Comparison of ENCODE assay signal across 8 mouse cellular contexts in the genomic region with DNA sequence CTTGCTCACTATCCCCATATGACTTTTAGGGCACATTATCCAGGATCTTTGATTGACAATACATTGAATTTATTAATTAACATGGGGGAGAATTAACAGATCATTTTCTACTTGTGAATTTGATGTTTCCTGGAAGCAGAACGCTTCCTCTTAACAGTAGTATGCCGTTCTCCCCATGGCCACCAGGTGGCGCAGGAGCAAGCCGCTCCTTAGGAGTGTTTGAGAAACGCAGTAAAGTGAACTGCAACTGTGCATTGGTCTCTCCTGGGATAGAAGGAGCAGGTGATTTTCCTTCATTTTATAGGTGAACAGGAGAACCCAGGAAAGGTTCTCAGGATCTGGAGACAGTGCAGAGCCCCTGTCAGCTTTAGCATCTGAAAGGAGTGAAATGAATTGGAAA. TPM values are rescaled to one million over a fixed set of nuclear protein-coding genes. Genes with fewer than 3 reads are reported as not detected.
DNase-seq lines count a peak whose midpoint lies in the region; ATAC-seq lines count a peak whose summit lies in the region.

No protein-coding gene starts in this region.

- H3K9me3 ChIP-seq in hindbrain, embryonic 11.5 days (ENCODE audit: control insufficient read depth, low read length), result no peaks in the 10 kb centered on the region
- no peaks in the 10 kb centered on the region for H3K9me3 ChIP-seq in hindbrain, embryonic 12.5 days (replicated peaks)
- no peaks in the 10 kb centered on the region for H3K9me3 ChIP-seq in hindbrain, embryonic 14.5 days (ENCODE audit: control insufficient read depth, low read length)
- no peaks in the 10 kb centered on the region for H3K9me3 ChIP-seq in limb, embryonic 10.5 days (replicated peaks)

- H3K4me1 ChIP-seq in hindbrain, embryonic 11.5 days (replicated peaks; ENCODE audit: control insufficient read depth, insufficient read depth, low read length), result no peaks in the 10 kb centered on the region
- 0 out of 2 replicates have a peak, but pooled peaks cover 4% of the 10 kb centered on the region for H3K4me1 ChIP-seq in hindbrain, embryonic 12.5 days
- no peaks in the 10 kb centered on the region for H3K4me1 ChIP-seq in hindbrain, embryonic 14.5 days (replicated peaks; ENCODE audit: control insufficient read depth, insufficient read depth, low read length)
- peaks cover 9% of the 10 kb centered on the region; the same call in 1 of the 2 replicates for H3K4me1 ChIP-seq in limb, embryonic 10.5 days

- no peak overlapping the region for H3K4me3 ChIP-seq in hindbrain, embryonic 11.5 days (ENCODE audit: low read depth, low read length)
- H3K4me3 ChIP-seq in hindbrain, embryonic 12.5 days, result no peak overlapping the region
- no peak overlapping the region for H3K4me3 ChIP-seq in hindbrain, embryonic 14.5 days (replicated peaks; ENCODE audit: low read length)
- H3K4me3 ChIP-seq in limb, embryonic 10.5 days, result no peak overlapping the region

- no peak for ATAC-seq in hindbrain, embryonic 11.5 days (ENCODE audit: low FRiP score)
- ATAC-seq in hindbrain, embryonic 12.5 days (ENCODE audit: low FRiP score), result no peak
- no peak for ATAC-seq in hindbrain, embryonic 14.5 days (ENCODE audit: low FRiP score)
- peak; percentile 72 for ATAC-seq in neutrophil, adult 5-6 weeks (ENCODE audit: extremely low read depth, insufficient number of reproducible peaks, low FRiP score, poor library complexity, severe bottlenecking)

- WGBS in hindbrain, embryonic 11.5 days, result 1% methylated on average over 5 of the region's 5 CpGs
- WGBS in hindbrain, embryonic 12.5 days, result 3% methylated on average over 5 of the region's 5 CpGs
- WGBS in hindbrain, embryonic 14.5 days, result 0% methylated on average over 5 of the region's 5 CpGs
- WGBS in limb, embryonic 10.5 days, result 2% methylated on average over 5 of the region's 5 CpGs

- H3K36me3 ChIP-seq in hindbrain, embryonic 11.5 days (ENCODE audit: control insufficient read depth, insufficient read depth, low read length), result no peaks in the 10 kb centered on the region
- H3K36me3 ChIP-seq in hindbrain, embryonic 12.5 days, result no peaks in the 10 kb centered on the region
- H3K36me3 ChIP-seq in hindbrain, embryonic 14.5 days (replicated peaks; ENCODE audit: control insufficient read depth, insufficient read depth), result no peaks in the 10 kb centered on the region
- no peaks in the 10 kb centered on the region for H3K36me3 ChIP-seq in limb, embryonic 10.5 days

- no peak overlapping the region for H3K9ac ChIP-seq in hindbrain, embryonic 11.5 days (ENCODE audit: low read depth, low read length)
- H3K9ac ChIP-seq in hindbrain, embryonic 12.5 days, result no peak overlapping the region
- no peak overlapping the region for H3K9ac ChIP-seq in hindbrain, embryonic 14.5 days

- no peaks in the 10 kb centered on the region for H3K27me3 ChIP-seq in hindbrain, embryonic 11.5 days (ENCODE audit: control insufficient read depth, insufficient read depth, low read length)
- H3K27me3 ChIP-seq in hindbrain, embryonic 12.5 days, result no peaks in the 10 kb centered on the region
- H3K27me3 ChIP-seq in hindbrain, embryonic 14.5 days (ENCODE audit: control insufficient read depth, insufficient read depth, low read length), result no peaks in the 10 kb centered on the region
- H3K27me3 ChIP-seq in limb, embryonic 10.5 days (ENCODE audit: low read depth, poor library complexity, severe bottlenecking), result no peaks in the 10 kb centered on the region

- H3K4me2 ChIP-seq in hindbrain, embryonic 11.5 days (replicated peaks; ENCODE audit: low read depth, low read length), result no peak overlapping the region
- no peak overlapping the region for H3K4me2 ChIP-seq in hindbrain, embryonic 12.5 days (replicated peaks)
- H3K4me2 ChIP-seq in hindbrain, embryonic 14.5 days (replicated peaks), result no peak overlapping the region

- peak; percentile 87 for DNase-seq in hindbrain, embryonic 11.5 days (ENCODE audit: low spot score)
- peak; percentile 87 for DNase-seq in adrenal gland, postnatal 10 days
- DNase-seq in embryo, embryonic 11.5 days (ENCODE audit: low read depth, low spot score), result peak; percentile 44
- DNase-seq in hindbrain, embryonic 14.5 days (ENCODE audit: low spot score), result peak; percentile 96
- peak; percentile 83 for DNase-seq in limb, embryonic 10.5 days (ENCODE audit: low spot score)
- peak; percentile 84 for DNase-seq in thymus, postnatal 0 days (ENCODE audit: low spot score)

- H3K27ac ChIP-seq in hindbrain, embryonic 11.5 days (ENCODE audit: low read depth, low read length), result no peak overlapping the region
- no peak overlapping the region for H3K27ac ChIP-seq in hindbrain, embryonic 12.5 days
- no peak overlapping the region for H3K27ac ChIP-seq in hindbrain, embryonic 14.5 days
- H3K27ac ChIP-seq in limb, embryonic 10.5 days, result no peak overlapping the region

RNA-seq across cellular contexts. Expression of a gene that starts 10.4 kb away (rescaled TPM):
- 0.29 TPM in 1 of 2 replicates, not detected in the other for polyA plus RNA-seq in hindbrain, embryonic 11.5 days (2014; fragmentation: Nextera tagmentation; extraction: Ambion mirVana)
- polyA plus RNA-seq in hindbrain, embryonic 12.5 days (2016; fragmentation: Nextera tagmentation; extraction: Ambion mirVana), result 0.26 TPM in 1 of 2 replicates, not detected in the other
- under 1 TPM; 0.82 to 0.84 TPM for total RNA-seq in adrenal gland, postnatal 10 days (2021)
- 0.25 and 0.39 TPM in 2 replicates for polyA plus RNA-seq in hindbrain, embryonic 14.5 days (2014; fragmentation: Nextera tagmentation; extraction: Ambion mirVana)
- polyA plus RNA-seq in limb, embryonic 10.5 days (2016; fragmentation: Nextera tagmentation; extraction: Ambion mirVana), result not detected in 2 replicates
- not detected in 2 replicates for total RNA-seq in neutrophil, adult 5-6 weeks (2017)
- 0.15 TPM in 1 of 2 replicates, not detected in the other for polyA plus RNA-seq in thymus, postnatal 0 days (2015; fragmentation: Nextera tagmentation; extraction: Ambion mirVana)

RNA-seq across cellular contexts. Expression of a gene that starts 26.0 kb away (rescaled TPM):
- not detected in 2 replicates for polyA plus RNA-seq in hindbrain, embryonic 11.5 days (2014; fragmentation: Nextera tagmentation; extraction: Ambion mirVana)
- polyA plus RNA-seq in hindbrain, embryonic 12.5 days (2016; fragmentation: Nextera tagmentation; extraction: Ambion mirVana), result not detected in 2 replicates
- not detected for total RNA-seq in adrenal gland, postnatal 10 days (2021)
- not detected in 2 replicates for polyA plus RNA-seq in hindbrain, embryonic 14.5 days (2014; fragmentation: Nextera tagmentation; extraction: Ambion mirVana)
- polyA plus RNA-seq in limb, embryonic 10.5 days (2016; fragmentation: Nextera tagmentation; extraction: Ambion mirVana), result not detected in 2 replicates
- total RNA-seq in neutrophil, adult 5-6 weeks (2017), result not detected in 2 replicates
- 0.96 and 0.99 TPM in 2 replicates for polyA plus RNA-seq in thymus, postnatal 0 days (2015; fragmentation: Nextera tagmentation; extraction: Ambion mirVana)

RNA-seq across cellular contexts. Expression of a gene that starts 29.7 kb away (rescaled TPM):
- polyA plus RNA-seq in hindbrain, embryonic 11.5 days (2014; fragmentation: Nextera tagmentation; extraction: Ambion mirVana), result not detected in 2 replicates
- polyA plus RNA-seq in hindbrain, embryonic 12.5 days (2016; fragmentation: Nextera tagmentation; extraction: Ambion mirVana), result not detected in 2 replicates
- total RNA-seq in adrenal gland, postnatal 10 days (2021), result 1 to 10 TPM in 1 of 2 experiments, under 1 TPM in 1; 0.45 to 1.8 TPM
- not detected in 2 replicates for polyA plus RNA-seq in hindbrain, embryonic 14.5 days (2014; fragmentation: Nextera tagmentation; extraction: Ambion mirVana)
- polyA plus RNA-seq in limb, embryonic 10.5 days (2016; fragmentation: Nextera tagmentation; extraction: Ambion mirVana), result not detected in 2 replicates
- total RNA-seq in neutrophil, adult 5-6 weeks (2017), result not detected in 2 replicates
- not detected in 2 replicates for polyA plus RNA-seq in thymus, postnatal 0 days (2015; fragmentation: Nextera tagmentation; extraction: Ambion mirVana)

RNA-seq across cellular contexts. Expression of a gene that starts 48.4 kb away (rescaled TPM):
- polyA plus RNA-seq in hindbrain, embryonic 11.5 days (2014; fragmentation: Nextera tagmentation; extraction: Ambion mirVana), result not detected in 2 replicates
- polyA plus RNA-seq in hindbrain, embryonic 12.5 days (2016; fragmentation: Nextera tagmentation; extraction: Ambion mirVana), result not detected in 2 replicates
- total RNA-seq in adrenal gland, postnatal 10 days (2021), result not detected
- not detected in 2 replicates for polyA plus RNA-seq in hindbrain, embryonic 14.5 days (2014; fragmentation: Nextera tagmentation; extraction: Ambion mirVana)
- not detected in 2 replicates for polyA plus RNA-seq in limb, embryonic 10.5 days (2016; fragmentation: Nextera tagmentation; extraction: Ambion mirVana)
- not detected in 2 replicates for total RNA-seq in neutrophil, adult 5-6 weeks (2017)
- polyA plus RNA-seq in thymus, postnatal 0 days (2015; fragmentation: Nextera tagmentation; extraction: Ambion mirVana), result 0.49 and 0.53 TPM in 2 replicates

Comparison
In these comparisons a context has a peak if more than half of its experiments do, and no peak if none do; other contexts are left out.
1. DNase-seq: peak in every context shown above with its lines; median percentile 96 in hindbrain, embryonic 14.5 days; 87 in hindbrain, embryonic 11.5 days; 87 in adrenal gland, postnatal 10 days; 84 in thymus, postnatal 0 days; 83 in limb, embryonic 10.5 days; 44 in embryo, embryonic 11.5 days.